Mouse (Mus musculus) G1E (cell line): ENCODE data around the gene Atl2. TPM values are rescaled to one million over a fixed set of nuclear protein-coding genes. Genes with fewer than 3 reads are reported as not detected.
A peak's percentile ranks its signal among the peaks of the same experiment; 100 is the strongest.

ENCODE experiments used
- ATAC-seq: 2 replicates; pipeline ENCODE4 v1.8.0; 2016; ENCODE audit warnings: mild to moderate bottlenecking; ENCODE audit not compliant: insufficient number of reproducible peaks, poor library complexity, low FRiP score, severe bottlenecking; ENCODE audit errors: extremely low read depth
- DNase-seq: peaks from one replicate; pipeline ENCODE4 v3.0.0; 2012; ENCODE audit warnings: low spot score
- H3K27me3 ChIP-seq: 2 replicates; pipeline ENCODE4 v1.6.1; 2012; ENCODE audit warnings: mild to moderate bottlenecking, low read length, inconsistent platforms; ENCODE audit not compliant: insufficient read depth
- H3K36me3 ChIP-seq: replicated peaks from 2 replicates; pipeline ENCODE3; 2012; ENCODE audit warnings: mild to moderate bottlenecking, inconsistent platforms
- H3K4me1 ChIP-seq: 2 replicates; pipeline ENCODE4 v1.6.1; 2012; ENCODE audit warnings: low read depth, low read length, inconsistent platforms, mixed read lengths; ENCODE audit not compliant: insufficient read depth
- H3K4me3 ChIP-seq: 2 replicates; pipeline ENCODE4 v1.5.1; 2012; ENCODE audit warnings: low read depth, mild to moderate bottlenecking, inconsistent platforms, low read length, moderate library complexity, mixed read lengths
- H3K9me3 ChIP-seq: replicated peaks from 2 replicates; pipeline ENCODE4 v1.6.1; 2012; ENCODE audit warnings: inconsistent platforms
- CTCF ChIP-seq: IDR thresholded peaks from 2 replicates; pipeline ENCODE4 v1.5.1; 2012; ENCODE audit warnings: low read depth, low read length, inconsistent platforms, mixed read lengths
- GATA1 ChIP-seq: IDR thresholded peaks from 2 replicates; pipeline ENCODE4 v1.6.1; 2012; ENCODE audit warnings: borderline replicate concordance, low read length, inconsistent platforms, mixed read lengths
- GATA2 ChIP-seq: IDR thresholded peaks from 2 replicates; pipeline ENCODE4 v1.6.1; 2012; ENCODE audit warnings: low read depth, low read length, inconsistent platforms, borderline replicate concordance
- POLR2AphosphoS5 ChIP-seq: IDR thresholded peaks from 2 replicates; pipeline ENCODE4 v1.6.1; 2012; ENCODE audit warnings: low read depth, low read length, inconsistent platforms; ENCODE audit not compliant: insufficient replicate concordance
- TAL1 ChIP-seq: conservative IDR thresholded peaks from 2 replicates; pipeline ENCODE4 v1.6.1; 2012; ENCODE audit warnings: low read depth, low read length, inconsistent platforms, mixed read lengths
- polyA plus RNA-seq: library from polyadenylated mRNA; stranded (reverse); fragments of >175 nt; gene quantifications from 2 replicates; pipeline ENCODE4 v1.2.3, GENCODE M21; 2012
- total RNA-seq, 2 experiments: library from RNA; stranded (forward) in 1 of 2; stranded (reverse) in 1 of 2; fragments of 200-1000 nt in 1 of 2; fragments of >200 nt in 1 of 2; fragmentation: Nextera tagmentation in 1 of 2; gene quantifications; 2 replicates each; pipeline ENCODE4 v1.2.3; 2014 to 2017

Atl2 gene
- total and polyA plus RNA-seq, 3 experiments, result 4.7 to 93.3 (median 71.5) TPM

DNA sequence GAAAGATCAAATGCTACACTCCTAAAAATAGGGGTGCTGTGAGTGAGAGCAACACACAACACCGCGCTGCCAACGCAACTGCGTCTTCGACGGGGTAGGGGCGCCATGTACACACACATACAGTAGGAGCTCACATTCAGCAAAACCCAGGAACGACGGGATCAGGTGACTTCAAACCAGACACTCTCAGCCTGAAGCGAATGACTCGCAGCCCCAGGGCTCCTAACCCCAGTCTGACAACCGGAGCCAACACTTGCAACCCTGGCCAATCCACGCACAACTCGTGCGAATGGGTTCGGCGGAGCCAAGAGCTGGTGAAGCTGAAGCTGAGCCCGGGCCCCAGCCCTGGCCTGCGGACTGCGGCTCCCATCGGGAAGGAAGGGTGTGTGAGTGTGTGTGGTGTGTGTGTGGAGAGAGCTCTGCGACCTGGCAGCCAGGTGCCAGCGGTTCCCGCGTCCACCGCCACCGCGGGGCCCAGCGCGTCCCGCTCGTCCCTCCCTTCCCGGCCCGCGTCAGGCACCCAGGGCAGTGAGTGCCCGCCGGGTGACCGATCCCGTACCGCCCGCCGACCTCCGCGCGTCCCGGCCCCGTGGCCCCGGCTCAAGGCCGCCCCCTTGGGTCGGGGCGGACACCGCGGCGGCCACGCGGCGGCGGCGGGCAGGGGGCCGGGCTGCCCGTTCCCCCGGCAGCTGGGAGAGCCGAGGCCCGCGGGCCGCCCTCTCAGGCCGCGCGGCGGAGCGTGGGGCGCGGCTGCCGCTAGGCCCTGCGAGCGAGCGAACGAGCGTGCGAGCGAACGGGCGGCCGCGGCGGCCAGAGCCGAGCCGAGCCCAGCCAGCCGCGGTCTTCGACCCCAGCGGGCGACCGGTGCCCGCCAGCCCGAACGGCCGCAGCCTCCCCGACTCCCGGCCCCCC is 696 bp downstream of the Atl2 start:
- Histone ChIP-seq H3K4me3 (peak overlapping the region; percentile 99), H3K27me3 (peaks cover 9% of the 10 kb centered on the region), H3K9me3 (no peaks in the 10 kb centered on the region), H3K4me1 (peaks cover 49% of the 10 kb centered on the region), H3K36me3 (peaks cover 19% of the 10 kb centered on the region)
- ATAC-seq, result peak; percentile 32
- DNase-seq, result peak; percentile 59
- TF ChIP-seq GATA2, result no peak
- TF ChIP-seq TAL1, result no peak
- TF ChIP-seq GATA1, result no peak
- no peak for TF ChIP-seq POLR2AphosphoS5
- TF ChIP-seq CTCF, result no peak

- H3K27me3 ChIP-seq, result peaks cover 6% of the 10 kb centered on the region
- peaks cover 57% of the 10 kb centered on the region for H3K4me1 ChIP-seq
- DNase-seq (no peak), ATAC-seq (no peak)
- TF ChIP-seq TAL1 (no peak), GATA1 (no peak), POLR2AphosphoS5 (no peak), GATA2 (no peak), CTCF (no peak)
- no peaks in the 10 kb centered on the region for H3K9me3 ChIP-seq
- H3K4me3 ChIP-seq, result peak overlapping the region; percentile 99; the same call in 1 of the 2 replicates
- H3K36me3 ChIP-seq, result peaks cover 28% of the 10 kb centered on the region
Measured at GRCm38 (mm10) chr17:79894054-79894453, 1.9 kb downstream of the Atl2 start.

GRCm38 (mm10) chr17:79891944-79892343 is 4.0 kb downstream of the Atl2 start:
- no peaks in the 10 kb centered on the region for H3K9me3 ChIP-seq
- no peak overlapping the region; the same call in 1 of the 2 replicates for H3K4me3 ChIP-seq
- peaks cover 33% of the 10 kb centered on the region for H3K36me3 ChIP-seq
- TF ChIP-seq POLR2AphosphoS5 (no peak), GATA1 (no peak), GATA2 (no peak), TAL1 (no peak), CTCF (no peak)
- no peak for DNase-seq
- no peak for ATAC-seq
- peaks cover 59% of the 10 kb centered on the region for H3K4me1 ChIP-seq
- H3K27me3 ChIP-seq, result no peaks in the 10 kb centered on the region

- H3K4me1 ChIP-seq, result peaks cover 37% of the 10 kb centered on the region
- H3K27me3 ChIP-seq, result no peaks in the 10 kb centered on the region
- no peak for TF ChIP-seq TAL1
- no peak for TF ChIP-seq CTCF
- TF ChIP-seq GATA1, result no peak
- no peak for TF ChIP-seq POLR2AphosphoS5
- no peak for TF ChIP-seq GATA2
Measured at GRCm38 (mm10) chr17:79887926-79888325, 8.0 kb downstream of the Atl2 start.

DNA sequence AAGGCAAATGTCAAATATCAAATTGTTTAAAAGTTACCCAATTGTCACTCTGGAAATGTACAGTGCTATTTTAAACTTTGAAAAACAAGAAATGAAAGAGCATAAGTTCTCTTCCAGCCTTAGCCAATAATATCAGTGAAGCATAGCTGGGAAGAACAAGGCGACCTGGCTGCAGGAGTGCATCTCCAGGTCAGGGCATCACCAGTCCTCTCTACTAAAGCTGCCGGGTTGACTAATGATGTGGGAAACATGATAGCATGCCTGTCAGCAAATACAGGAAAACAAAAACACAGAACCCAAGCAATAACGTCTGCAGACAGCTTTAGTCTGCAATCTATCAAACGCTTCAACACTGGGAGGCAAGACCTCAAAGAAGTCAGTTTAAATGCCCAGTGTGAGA is 12.7 kb downstream of the Atl2 start:
- DNase-seq (no peak), ATAC-seq (no peak)
- TF ChIP-seq TAL1 (no peak), GATA1 (no peak)
- no peaks in the 10 kb centered on the region for H3K27me3 ChIP-seq
- no peak overlapping the region for H3K4me3 ChIP-seq
- no peaks in the 10 kb centered on the region for H3K9me3 ChIP-seq
- H3K4me1 ChIP-seq, result peaks cover 26% of the 10 kb centered on the region
- peaks cover 19% of the 10 kb centered on the region for H3K36me3 ChIP-seq

More at GRCm38 (mm10) chr17:79887926-79888325, 8.0 kb downstream of the Atl2 start:
- Histone ChIP-seq H3K36me3 (peaks cover 35% of the 10 kb centered on the region), H3K9me3 (no peaks in the 10 kb centered on the region), H3K4me3 (no peak overlapping the region)
- ATAC-seq (no peak), DNase-seq (no peak)

DNA sequence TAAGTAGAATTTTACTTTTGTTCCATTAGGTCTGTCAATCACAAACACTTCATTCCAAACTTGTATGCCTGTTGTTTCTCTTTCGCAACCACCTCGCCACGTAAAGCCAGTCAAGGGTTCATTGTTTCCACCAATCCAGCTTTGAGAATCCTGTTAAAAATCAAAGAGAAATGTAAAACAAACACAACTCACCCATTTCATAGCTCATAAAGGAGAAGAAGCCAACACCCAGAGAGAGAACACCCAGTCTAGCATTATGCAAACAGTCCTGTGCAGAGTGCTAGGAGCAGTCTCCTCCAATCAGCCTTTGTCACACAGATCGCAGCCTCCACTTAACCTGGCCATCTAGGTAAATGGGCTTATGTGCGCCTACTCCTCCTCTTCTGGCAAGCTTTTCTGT is 30.9 kb downstream of the Atl2 start:
- ATAC-seq (no peak), DNase-seq (no peak)
- Histone ChIP-seq H3K4me3 (no peak overlapping the region), H3K4me1 (no peaks in the 10 kb centered on the region), H3K27me3 (no peaks in the 10 kb centered on the region), H3K36me3 (peaks cover 77% of the 10 kb centered on the region), H3K9me3 (no peaks in the 10 kb centered on the region)
- TF ChIP-seq TAL1, result no peak
- no peak for TF ChIP-seq POLR2AphosphoS5
- no peak for TF ChIP-seq GATA2
- TF ChIP-seq CTCF, result no peak
- TF ChIP-seq GATA1, result no peak
